Comparison of ENCODE assay signal across 8 mouse cellular contexts in the genomic region with DNA sequence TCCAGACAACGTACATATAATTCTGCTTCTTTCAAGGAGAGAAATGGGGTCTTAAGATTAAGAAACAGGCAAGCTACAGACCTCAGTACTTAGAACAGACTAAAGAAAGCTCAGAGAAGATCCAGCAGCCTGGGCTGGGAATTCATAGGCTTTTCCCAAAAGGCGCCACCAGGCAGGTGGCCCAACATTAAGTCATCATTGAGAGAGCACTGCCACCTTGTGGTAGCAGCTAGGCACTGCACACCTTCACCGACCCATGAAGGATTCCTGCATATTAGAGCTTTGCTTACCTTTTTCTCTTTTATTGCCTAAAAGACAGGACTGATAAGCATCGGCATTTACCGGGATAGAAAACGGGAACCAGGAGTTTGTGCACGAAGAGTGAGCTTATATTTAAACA. TPM values are rescaled to one million over a fixed set of nuclear protein-coding genes. Genes with fewer than 3 reads are reported as not detected.
A peak's percentile ranks its signal among the peaks of the same experiment; 100 is the strongest.
DNase-seq lines count a peak whose midpoint lies in the region; ATAC-seq and TF ChIP-seq lines count a peak whose summit lies in the region.

No protein-coding gene starts in this region.

- intact Hi-C loops in left cerebral cortex, adult 2 months (cut with DNase I): loop anchor here (1.0 to 5.0 kb wide), 4 partner anchors 81 to 166 kb away; no protein-coding TSS in a partner anchor

- H3K9me3 ChIP-seq in heart, embryonic 11.5 days (replicated peaks; ENCODE audit: control insufficient read depth, low read length): no peaks in the 10 kb centered on the region
- H3K9me3 ChIP-seq in forebrain, postnatal 0 days (ENCODE audit: low read length): no peaks in the 10 kb centered on the region
- H3K9me3 ChIP-seq in hindbrain, postnatal 0 days (ENCODE audit: low read length): no peaks in the 10 kb centered on the region
- no peaks in the 10 kb centered on the region for H3K9me3 ChIP-seq in midbrain, embryonic 12.5 days

- H3K9ac ChIP-seq in heart, embryonic 11.5 days (ENCODE audit: low read depth, low read length): no peak overlapping the region
- no peak overlapping the region for H3K9ac ChIP-seq in forebrain, postnatal 0 days
- H3K9ac ChIP-seq in hindbrain, postnatal 0 days (replicated peaks; ENCODE audit: low read length): no peak overlapping the region
- H3K9ac ChIP-seq in midbrain, embryonic 12.5 days (replicated peaks): no peak overlapping the region

- no peak overlapping the region for H3K4me3 ChIP-seq in heart, embryonic 11.5 days (ENCODE audit: low read depth, low read length)
- H3K4me3 ChIP-seq in forebrain, postnatal 0 days (ENCODE audit: low read depth, low read length): no peak overlapping the region
- H3K4me3 ChIP-seq in hindbrain, postnatal 0 days (ENCODE audit: low read length): no peak overlapping the region
- H3K4me3 ChIP-seq in left cerebral cortex, adult 2 months: no peak overlapping the region
- H3K4me3 ChIP-seq in midbrain, embryonic 12.5 days: no peak overlapping the region
- H3K4me3 ChIP-seq in small intestine, adult 2 months (ENCODE audit: low read depth, low read length): no peak overlapping the region

- no peak for ATAC-seq in heart, embryonic 11.5 days (replicated peaks; ENCODE audit: insufficient number of reproducible peaks, low FRiP score, low TSS enrichment)
- peak; percentile 82 for ATAC-seq in forebrain, postnatal 0 days
- peak; percentile 71 for ATAC-seq in hindbrain, postnatal 0 days
- peak; percentile 63; the same call in 1 of the 2 replicates for ATAC-seq in midbrain, embryonic 12.5 days (ENCODE audit: low FRiP score, low read depth)

- 14% methylated on average over 7 of the region's 7 CpGs for WGBS in heart, embryonic 11.5 days (ENCODE audit: insufficient replicate concordance)
- 16% methylated on average over 7 of the region's 7 CpGs for WGBS in forebrain, postnatal 0 days
- 16% methylated on average over 7 of the region's 7 CpGs for WGBS in hindbrain, postnatal 0 days
- 23% methylated on average over 7 of the region's 7 CpGs for WGBS in midbrain, embryonic 12.5 days
- 10% methylated on average over 7 of the region's 7 CpGs for WGBS in small intestine, adult 2 months

- TF ChIP-seq CTCF in forebrain, postnatal 0 days (IDR thresholded peaks at IDR 0.05; ENCODE audit: low read depth): peak; percentile 97
- TF ChIP-seq CTCF in hindbrain, postnatal 0 days (IDR thresholded peaks at IDR 0.05; ENCODE audit: low read depth): peak; percentile 97
- TF ChIP-seq CTCF in left cerebral cortex, adult 2 months (IDR thresholded peaks at IDR 0.05): no peak; the same call in none of the 2 replicates
- TF ChIP-seq CTCF in small intestine, adult 2 months (IDR thresholded peaks at IDR 0.05; ENCODE audit: extremely low read depth, insufficient read length, insufficient replicate concordance, low read depth, low read length): peak; percentile 94; the same call in 1 of the 2 replicates

- TF ChIP-seq POLR2A in small intestine, adult 2 months (IDR thresholded peaks at IDR 0.05; ENCODE audit: low read depth, low read length): no peak

- no peaks in the 10 kb centered on the region for H3K4me1 ChIP-seq in heart, embryonic 11.5 days (ENCODE audit: control insufficient read depth, insufficient read depth, low read length)
- H3K4me1 ChIP-seq in forebrain, postnatal 0 days (ENCODE audit: insufficient read depth): 0 out of 2 replicates have a peak, but pooled peaks cover 10% of the 10 kb centered on the region
- H3K4me1 ChIP-seq in hindbrain, postnatal 0 days (ENCODE audit: insufficient read depth, low read length): no peaks in the 10 kb centered on the region
- H3K4me1 ChIP-seq in midbrain, embryonic 12.5 days: no peaks in the 10 kb centered on the region
- H3K4me1 ChIP-seq in small intestine, adult 2 months (ENCODE audit: control insufficient read depth, insufficient read depth, insufficient read length, low read length): no peaks in the 10 kb centered on the region

- H3K4me2 ChIP-seq in heart, embryonic 11.5 days: no peak overlapping the region
- H3K4me2 ChIP-seq in forebrain, postnatal 0 days (ENCODE audit: low read depth): no peak overlapping the region
- H3K4me2 ChIP-seq in hindbrain, postnatal 0 days (ENCODE audit: low read depth, low read length): peak overlapping the region; percentile 33
- no peak overlapping the region for H3K4me2 ChIP-seq in midbrain, embryonic 12.5 days (replicated peaks)

- H3K27me3 ChIP-seq in heart, embryonic 11.5 days (ENCODE audit: control insufficient read depth, insufficient read depth, low read length): no peaks in the 10 kb centered on the region
- H3K27me3 ChIP-seq in forebrain, postnatal 0 days (ENCODE audit: insufficient read depth, low read length): no peaks in the 10 kb centered on the region
- no peaks in the 10 kb centered on the region for H3K27me3 ChIP-seq in hindbrain, postnatal 0 days (ENCODE audit: insufficient read depth, low read length)
- H3K27me3 ChIP-seq in midbrain, embryonic 12.5 days: no peaks in the 10 kb centered on the region
- H3K27me3 ChIP-seq in small intestine, adult 2 months (ENCODE audit: control insufficient read depth, insufficient read depth, low read length): 0 out of 2 replicates have a peak, but pooled peaks cover 4% of the 10 kb centered on the region

- no peak overlapping the region for H3K27ac ChIP-seq in heart, embryonic 11.5 days (ENCODE audit: low read depth, low read length)
- no peak overlapping the region for H3K27ac ChIP-seq in forebrain, postnatal 0 days (ENCODE audit: low read depth, low read length)
- peak overlapping the region; percentile 43; the same call in 1 of the 2 replicates for H3K27ac ChIP-seq in hindbrain, postnatal 0 days
- no peak overlapping the region for H3K27ac ChIP-seq in left cerebral cortex, adult 2 months
- H3K27ac ChIP-seq in midbrain, embryonic 12.5 days (replicated peaks): no peak overlapping the region
- no peak overlapping the region for H3K27ac ChIP-seq in small intestine, adult 2 months (ENCODE audit: insufficient read depth, low read depth, low read length)

- H3K36me3 ChIP-seq in heart, embryonic 11.5 days (ENCODE audit: control insufficient read depth, insufficient read depth, low read length): no peaks in the 10 kb centered on the region
- H3K36me3 ChIP-seq in forebrain, postnatal 0 days (ENCODE audit: insufficient read depth): no peaks in the 10 kb centered on the region
- no peaks in the 10 kb centered on the region for H3K36me3 ChIP-seq in hindbrain, postnatal 0 days (ENCODE audit: insufficient read depth, low read length)
- H3K36me3 ChIP-seq in midbrain, embryonic 12.5 days: no peaks in the 10 kb centered on the region
- no peaks in the 10 kb centered on the region for H3K36me3 ChIP-seq in small intestine, adult 2 months (ENCODE audit: control insufficient read depth, insufficient read depth, low read length)

- DNase-seq in heart, adult 9 months (ENCODE audit: low spot score in 2 of 2): peak; percentile 28 to 59
- peak; percentile 76 to 85 for DNase-seq in cerebellum, adult 18-20 months
- peak; percentile 93 for DNase-seq in forebrain, postnatal 0 days
- peak; percentile 92 for DNase-seq in hindbrain, postnatal 0 days (ENCODE audit: low spot score)
- peak; percentile 82 to 86 for DNase-seq in left cerebral cortex, adult 2 months (ENCODE audit: extremely low spot score in 1 of 2, low spot score in 2 of 2)

RNA-seq across cellular contexts. Expression of gene Rgr, which starts 15.5 kb away (rescaled TPM):
- not detected in 2 replicates for polyA plus RNA-seq in heart, embryonic 11.5 days (2014; fragmentation: Nextera tagmentation; extraction: Ambion mirVana)
- total RNA-seq in forebrain, postnatal 0 days (2014; rRNA removed): 0.10 TPM in 1 of 2 replicates, not detected in the other
- 0.35 TPM in 1 of 2 replicates, not detected in the other for polyA plus RNA-seq in forebrain, postnatal 0 days (2015; fragmentation: Nextera tagmentation; extraction: Ambion mirVana)
- total RNA-seq in hindbrain, postnatal 0 days (2014; rRNA removed): not detected in 2 replicates
- polyA plus RNA-seq in hindbrain, postnatal 0 days (2015; fragmentation: Nextera tagmentation; extraction: Ambion mirVana): not detected in 2 replicates
- total RNA-seq in left cerebral cortex, adult 2 months (2021): not detected
- not detected in 2 replicates for polyA plus RNA-seq in midbrain, embryonic 12.5 days (2016; fragmentation: Nextera tagmentation; extraction: Ambion mirVana)
- polyA plus RNA-seq in small intestine, adult 2 months (2012; rRNA removed): not detected in 2 replicates

RNA-seq across cellular contexts. Expression of gene Lrit1, which starts 21.4 kb away (rescaled TPM):
- not detected in 2 replicates for polyA plus RNA-seq in heart, embryonic 11.5 days (2014; fragmentation: Nextera tagmentation; extraction: Ambion mirVana)
- not detected in 2 replicates for total RNA-seq in forebrain, postnatal 0 days (2014; rRNA removed)
- not detected in 2 replicates for polyA plus RNA-seq in forebrain, postnatal 0 days (2015; fragmentation: Nextera tagmentation; extraction: Ambion mirVana)
- total RNA-seq in hindbrain, postnatal 0 days (2014; rRNA removed): not detected in 2 replicates
- not detected in 2 replicates for polyA plus RNA-seq in hindbrain, postnatal 0 days (2015; fragmentation: Nextera tagmentation; extraction: Ambion mirVana)
- total RNA-seq in left cerebral cortex, adult 2 months (2021): not detected
- not detected in 2 replicates for polyA plus RNA-seq in midbrain, embryonic 12.5 days (2016; fragmentation: Nextera tagmentation; extraction: Ambion mirVana)
- not detected in 2 replicates for polyA plus RNA-seq in small intestine, adult 2 months (2012; rRNA removed)

RNA-seq across cellular contexts. Expression of gene Lrit2, which starts 34.5 kb away (rescaled TPM):
- not detected in 2 replicates for polyA plus RNA-seq in heart, embryonic 11.5 days (2014; fragmentation: Nextera tagmentation; extraction: Ambion mirVana)
- total RNA-seq in forebrain, postnatal 0 days (2014; rRNA removed): not detected in 2 replicates
- polyA plus RNA-seq in forebrain, postnatal 0 days (2015; fragmentation: Nextera tagmentation; extraction: Ambion mirVana): not detected in 2 replicates
- total RNA-seq in hindbrain, postnatal 0 days (2014; rRNA removed): not detected in 2 replicates
- polyA plus RNA-seq in hindbrain, postnatal 0 days (2015; fragmentation: Nextera tagmentation; extraction: Ambion mirVana): not detected in 2 replicates
- not detected for total RNA-seq in left cerebral cortex, adult 2 months (2021)
- polyA plus RNA-seq in midbrain, embryonic 12.5 days (2016; fragmentation: Nextera tagmentation; extraction: Ambion mirVana): not detected in 2 replicates
- polyA plus RNA-seq in small intestine, adult 2 months (2012; rRNA removed): not detected in 2 replicates
